Mouse (Mus musculus) stomach, postnatal 0 days (tissue): Measurements from ENCODE around the gene Nckap5.

ENCODE experiments used
- CTCF ChIP-seq: IDR thresholded peaks from 2 replicates; pipeline ENCODE4 v1.5.1; 2016; ENCODE audit warnings: antibody characterized with exemption, low read depth, mild to moderate bottlenecking, moderate library complexity
- EP300 ChIP-seq: optimal IDR thresholded peaks from 2 replicates; pipeline ENCODE3; 2016; ENCODE audit warnings: antibody characterized with exemption

DNA sequence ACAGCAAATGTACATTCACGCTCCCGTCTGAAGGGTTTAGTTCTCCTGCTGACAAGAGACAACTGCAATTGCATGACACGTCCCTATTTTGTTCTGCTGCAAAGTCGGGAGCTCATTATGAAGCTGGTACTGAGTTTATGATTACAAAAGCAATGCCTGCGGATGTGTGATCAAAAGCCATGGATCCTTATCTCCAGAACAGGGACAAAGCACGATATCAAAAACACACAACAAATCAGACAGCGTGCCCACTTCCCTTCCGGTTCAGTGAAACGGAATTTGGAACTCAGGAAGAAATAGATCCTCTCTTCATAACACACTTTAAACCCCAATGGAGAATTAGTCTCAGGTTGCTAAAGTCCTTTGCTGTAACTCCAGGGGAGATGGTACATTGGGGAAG, 379.1 kb downstream of the Nckap5 start:
- TF ChIP-seq CTCF (no peak), EP300 (no peak)
